Mouse (Mus musculus) liver, embryonic 14.5 days (tissue): Measurements from ENCODE around the gene Gm21981.

Experiments used
- CTCF ChIP-seq: IDR thresholded peaks from 2 replicates; pipeline ENCODE4 v1.5.1; 2016; ENCODE audit warnings: antibody characterized with exemption, low read depth, control low read depth
- EP300 ChIP-seq: IDR thresholded peaks from 2 replicates; pipeline ENCODE4 v1.6.1; 2016; ENCODE audit warnings: antibody characterized with exemption, low read depth

DNA sequence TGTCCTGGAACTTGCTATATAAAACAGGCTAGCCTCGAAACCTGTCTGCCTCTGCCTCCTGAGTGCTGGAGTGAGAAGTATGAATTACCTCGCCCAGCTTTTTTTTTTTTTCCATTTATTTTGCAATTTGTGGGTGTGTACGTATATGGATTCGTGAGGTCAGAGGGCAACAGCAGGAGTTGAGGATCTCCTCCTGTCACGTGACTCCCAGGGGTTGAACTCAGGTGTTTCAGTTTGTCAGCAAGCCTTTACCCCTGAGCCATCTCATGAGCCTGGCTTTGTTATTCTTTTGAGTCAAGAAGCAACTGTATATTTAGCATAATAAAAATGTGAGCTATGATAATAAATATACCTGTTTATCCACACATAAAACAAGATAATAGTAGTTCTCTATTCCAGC, 38.6 kb downstream of the Gm21981 start:
- no peak for TF ChIP-seq CTCF
- no peak for TF ChIP-seq EP300
